Mouse (Mus musculus): Measurements from ENCODE around the gene Lipt1. TPM values are rescaled to one million over a fixed set of nuclear protein-coding genes. Genes with fewer than 3 reads are reported as not detected.

Lipt1 gene
- polyA plus RNA-seq (2016; fragmentation: Nextera tagmentation; extraction: Ambion mirVana): 7.9 and 8.9 TPM in 2 replicates

DNA sequence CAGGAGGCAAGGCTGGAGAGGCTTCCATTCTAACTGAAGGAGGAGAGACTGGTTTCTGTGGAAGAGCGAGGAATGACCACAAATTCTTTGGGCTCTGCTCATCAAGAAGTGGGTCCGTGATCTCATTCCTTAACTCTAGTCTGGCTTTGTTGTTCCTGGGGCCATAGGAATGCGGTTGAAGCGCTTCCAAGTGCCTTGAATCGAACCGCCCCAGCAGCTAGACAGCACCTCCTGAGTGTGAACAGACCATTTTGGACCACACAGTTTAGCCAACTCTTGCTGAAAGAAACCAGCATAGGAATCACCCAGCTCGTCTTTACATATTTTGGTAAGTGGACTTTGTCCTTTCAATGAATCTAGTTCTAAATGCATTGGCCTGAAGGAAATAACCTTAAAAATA lies at the start of gene Lipt1:
Gene Lipt1, plus strand, starts transcription at position 35 of the 400 bp plus-strand sequence.
- peak; percentile 47 for DNase-seq (ENCODE audit: low spot score)
- H3K36me3 ChIP-seq (replicated peaks): peaks cover 25% of the 10 kb centered on the region
- H3K27ac ChIP-seq (replicated peaks): peak within 1 kb of the TSS; percentile 78
- peak within 1 kb of the TSS; percentile 66 for H3K4me3 ChIP-seq
- peaks cover 10% of the 10 kb centered on the region for H3K4me1 ChIP-seq
- peaks cover 14% of the 10 kb centered on the region for H3K9me3 ChIP-seq
- H3K27me3 ChIP-seq (replicated peaks; ENCODE audit: low read depth, poor library complexity, severe bottlenecking): no peaks in the 10 kb centered on the region; the same call in 1 of the 2 replicates
- 8% methylated on average over 7 of the region's 7 CpGs for WGBS

- Histone ChIP-seq H3K36me3 (replicated peaks) (peaks cover 8% of the 10 kb centered on the region), H3K9me3 (0 out of 2 replicates have a peak, but pooled peaks cover 2% of the 10 kb centered on the region), H3K4me1 (no peaks in the 10 kb centered on the region), H3K27ac (replicated peaks) (no peak overlapping the region), H3K4me3 (no peak overlapping the region), H3K27me3 (replicated peaks; ENCODE audit: low read depth, poor library complexity, severe bottlenecking) (no peaks in the 10 kb centered on the region)
- DNase-seq (ENCODE audit: low spot score): no peak
- WGBS: 77% methylated on average over 2 of the region's 2 CpGs
Observed at GRCm38 (mm10) chr1:37831681-37832080, 39.9 kb upstream of the Lipt1 start.

GRCm38 (mm10) chr1:37846878-37847277 lies 24.7 kb upstream of the Lipt1 start:
- H3K9me3 ChIP-seq: no peaks in the 10 kb centered on the region
- 80% methylated on average over 8 of the region's 8 CpGs for WGBS
- H3K36me3 ChIP-seq (replicated peaks): no peaks in the 10 kb centered on the region
- no peak overlapping the region for H3K4me3 ChIP-seq
- H3K27ac ChIP-seq (replicated peaks): no peak overlapping the region
- H3K4me1 ChIP-seq: no peaks in the 10 kb centered on the region
- no peaks in the 10 kb centered on the region for H3K27me3 ChIP-seq (replicated peaks; ENCODE audit: low read depth, poor library complexity, severe bottlenecking)
- DNase-seq (ENCODE audit: low spot score): no peak

DNA sequence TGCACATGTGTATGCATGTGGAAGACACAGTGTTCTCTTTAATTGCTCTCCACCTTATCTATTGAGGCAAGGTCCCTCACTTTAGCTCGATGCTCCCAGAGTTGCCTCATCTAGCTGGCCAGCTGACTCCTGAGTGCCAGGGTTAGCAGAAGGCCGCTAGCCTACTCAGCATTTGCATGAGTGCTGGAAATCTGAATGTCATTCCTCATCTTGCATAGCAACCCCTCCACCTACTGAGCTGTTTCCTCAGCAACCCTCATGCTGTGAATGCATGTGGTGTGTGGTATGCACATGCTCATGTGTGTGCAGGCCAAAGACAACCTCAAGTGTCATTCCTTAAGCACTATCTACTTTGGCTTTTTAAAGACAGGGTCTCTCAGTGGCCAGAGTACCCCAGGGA lies 20.8 kb upstream of the Lipt1 start:
- H3K36me3 ChIP-seq (replicated peaks): no peaks in the 10 kb centered on the region
- 77% methylated on average over 2 of the region's 2 CpGs for WGBS
- no peaks in the 10 kb centered on the region for H3K4me1 ChIP-seq
- no peak overlapping the region for H3K4me3 ChIP-seq
- no peak overlapping the region for H3K27ac ChIP-seq (replicated peaks)
- DNase-seq (ENCODE audit: low spot score): no peak
- no peaks in the 10 kb centered on the region for H3K27me3 ChIP-seq (replicated peaks; ENCODE audit: low read depth, poor library complexity, severe bottlenecking)
- H3K9me3 ChIP-seq: no peaks in the 10 kb centered on the region

DNA sequence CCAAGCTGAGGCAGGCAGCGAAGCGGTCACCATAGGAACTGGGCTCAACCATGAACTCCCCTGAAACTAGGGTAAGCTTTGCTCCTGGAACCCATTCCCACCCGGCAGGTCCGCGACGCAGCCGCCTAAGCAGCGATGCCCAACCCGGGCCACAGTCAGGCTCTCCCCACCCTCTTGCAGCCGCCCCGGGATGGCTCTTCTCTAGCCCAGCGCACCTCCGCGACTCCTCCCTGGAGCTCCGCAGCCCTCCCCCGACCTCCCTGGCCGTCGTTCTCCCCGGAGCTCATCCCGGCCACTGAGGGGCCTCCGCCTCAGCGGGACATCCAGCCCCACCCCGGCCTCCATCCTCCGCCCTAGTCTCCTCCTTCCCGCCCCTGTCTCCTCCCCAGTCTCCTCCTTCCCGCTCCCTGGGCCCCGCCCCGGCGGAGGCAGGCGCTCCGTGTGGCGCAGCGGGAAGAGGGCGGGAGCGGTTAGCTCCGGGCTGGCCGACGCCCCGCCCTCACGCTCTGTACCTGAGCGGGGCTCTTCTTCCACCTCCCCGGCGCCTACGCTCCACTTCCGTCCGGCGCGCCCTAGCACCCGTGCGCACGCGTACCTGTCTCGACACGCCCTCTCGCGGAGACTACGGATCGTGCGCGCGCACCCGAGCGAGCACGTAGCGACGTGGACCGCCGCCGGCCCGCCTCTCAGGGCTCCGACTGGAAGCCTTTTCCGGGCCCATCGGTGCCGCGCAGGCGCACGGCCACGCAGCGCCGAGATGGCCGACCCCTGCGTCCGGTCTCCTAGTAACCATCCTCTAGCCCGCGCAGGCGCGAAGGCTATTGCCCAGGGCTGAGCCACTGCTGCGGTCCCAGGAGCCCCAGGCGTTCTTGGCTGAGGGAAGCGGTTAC lies 6.8 kb upstream of the Lipt1 start:
- Histone ChIP-seq H3K4me1 (peaks cover 10% of the 10 kb centered on the region; the same call in 1 of the 2 replicates), H3K4me3 (peak overlapping the region; percentile 72), H3K27me3 (replicated peaks; ENCODE audit: low read depth, poor library complexity, severe bottlenecking) (no peaks in the 10 kb centered on the region; the same call in none of the 2 replicates), H3K9me3 (no peaks in the 10 kb centered on the region), H3K36me3 (replicated peaks) (no peaks in the 10 kb centered on the region), H3K27ac (replicated peaks) (peak overlapping the region; percentile 88)
- peak; percentile 100 for DNase-seq (ENCODE audit: low spot score)
- under 1% methylated on average over 90 of the region's 90 CpGs for WGBS

DNA sequence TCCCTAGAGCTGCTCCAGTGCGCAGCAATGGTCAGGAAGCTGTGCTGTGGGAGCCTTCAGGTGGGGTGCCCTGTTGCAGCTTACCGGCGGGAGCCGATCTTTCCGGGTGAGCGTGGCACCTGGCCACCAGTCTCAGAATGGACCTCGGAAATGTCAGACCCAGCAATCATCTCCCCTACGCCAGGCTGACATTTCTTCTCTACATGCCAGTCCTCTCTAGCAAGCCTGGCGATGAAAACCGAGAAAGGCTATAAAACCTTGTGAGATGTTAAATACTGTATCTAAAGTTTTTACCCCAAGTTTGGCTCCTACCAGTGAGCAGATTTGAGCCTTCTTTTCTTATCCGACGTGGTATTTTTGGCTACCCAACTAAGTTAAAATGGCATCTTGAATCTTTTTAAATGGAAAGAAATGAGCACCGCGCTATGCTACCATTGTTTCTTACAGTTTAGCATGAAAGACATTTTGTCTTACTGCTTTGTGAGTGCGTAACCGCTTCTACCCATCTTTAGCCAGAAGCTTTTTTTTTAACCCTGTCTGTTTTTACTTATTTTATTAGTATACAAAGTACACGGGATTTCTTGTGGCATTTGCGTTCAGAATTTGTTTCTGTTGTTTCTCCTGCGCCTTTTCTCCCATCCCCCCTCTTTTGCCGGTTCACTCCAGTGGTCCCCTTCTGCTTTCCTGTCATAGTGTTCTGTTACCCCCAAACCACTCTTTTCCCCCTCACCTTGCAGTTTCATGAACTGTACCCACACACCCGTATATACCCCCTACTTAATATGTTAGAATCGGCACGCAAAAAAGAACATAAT lies 5.9 kb upstream of the Lipt1 start:
- H3K4me3 ChIP-seq: peak overlapping the region; percentile 72
- H3K9me3 ChIP-seq: no peaks in the 10 kb centered on the region
- no peaks in the 10 kb centered on the region; the same call in none of the 2 replicates for H3K27me3 ChIP-seq (replicated peaks; ENCODE audit: low read depth, poor library complexity, severe bottlenecking)
- H3K27ac ChIP-seq (replicated peaks): peak overlapping the region; percentile 88
- 13% methylated on average over 23 of the region's 23 CpGs for WGBS
- no peak for DNase-seq (ENCODE audit: low spot score)
- no peaks in the 10 kb centered on the region for H3K36me3 ChIP-seq (replicated peaks)
- H3K4me1 ChIP-seq: peaks cover 10% of the 10 kb centered on the region; the same call in 1 of the 2 replicates

DNA sequence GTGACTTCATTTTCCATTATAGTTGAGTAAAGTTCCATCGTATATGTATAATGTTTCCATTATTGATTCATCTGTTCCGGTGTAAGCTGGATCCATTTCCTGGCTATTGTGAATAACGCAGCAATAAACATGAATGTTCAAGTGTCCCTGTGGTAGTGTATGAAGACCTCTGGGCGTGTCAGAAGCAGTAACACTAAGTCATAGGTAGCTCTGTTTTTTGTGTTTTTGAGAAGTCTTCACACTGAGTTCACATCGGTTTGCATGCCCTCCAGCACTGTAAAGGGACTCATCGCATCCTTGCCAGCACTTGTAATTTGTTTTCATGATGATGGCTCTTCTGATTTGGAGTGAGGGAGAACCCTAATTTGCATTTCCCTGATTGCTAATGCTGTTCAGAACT lies 5.3 kb upstream of the Lipt1 start, which contains the start of gene Tsga10:
Gene Tsga10, minus strand, starts transcription at position 144 of the 400 bp plus-strand sequence.
- DNase-seq (ENCODE audit: low spot score): no peak
- Histone ChIP-seq H3K27me3 (replicated peaks; ENCODE audit: low read depth, poor library complexity, severe bottlenecking) (no peaks in the 10 kb centered on the region; the same call in none of the 2 replicates), H3K4me3 (peak within 1 kb of the TSS; percentile 72), H3K9me3 (no peaks in the 10 kb centered on the region), H3K27ac (replicated peaks) (peak within 1 kb of the TSS; percentile 88), H3K36me3 (replicated peaks) (no peaks in the 10 kb centered on the region), H3K4me1 (peaks cover 10% of the 10 kb centered on the region)
- WGBS: 87% methylated on average over 6 of the region's 6 CpGs

GRCm38 (mm10) chr1:37867056-37867455 lies 4.5 kb upstream of the Lipt1 start:
- Histone ChIP-seq H3K36me3 (replicated peaks) (no peaks in the 10 kb centered on the region), H3K4me3 (no peak overlapping the region), H3K9me3 (no peaks in the 10 kb centered on the region), H3K27ac (replicated peaks) (no peak overlapping the region), H3K27me3 (replicated peaks; ENCODE audit: low read depth, poor library complexity, severe bottlenecking) (no peaks in the 10 kb centered on the region; the same call in none of the 2 replicates), H3K4me1 (peaks cover 17% of the 10 kb centered on the region)
- WGBS: 75% methylated on average over 1 of the region's 1 CpGs
- peak; percentile 53 for DNase-seq (ENCODE audit: low spot score)

DNA sequence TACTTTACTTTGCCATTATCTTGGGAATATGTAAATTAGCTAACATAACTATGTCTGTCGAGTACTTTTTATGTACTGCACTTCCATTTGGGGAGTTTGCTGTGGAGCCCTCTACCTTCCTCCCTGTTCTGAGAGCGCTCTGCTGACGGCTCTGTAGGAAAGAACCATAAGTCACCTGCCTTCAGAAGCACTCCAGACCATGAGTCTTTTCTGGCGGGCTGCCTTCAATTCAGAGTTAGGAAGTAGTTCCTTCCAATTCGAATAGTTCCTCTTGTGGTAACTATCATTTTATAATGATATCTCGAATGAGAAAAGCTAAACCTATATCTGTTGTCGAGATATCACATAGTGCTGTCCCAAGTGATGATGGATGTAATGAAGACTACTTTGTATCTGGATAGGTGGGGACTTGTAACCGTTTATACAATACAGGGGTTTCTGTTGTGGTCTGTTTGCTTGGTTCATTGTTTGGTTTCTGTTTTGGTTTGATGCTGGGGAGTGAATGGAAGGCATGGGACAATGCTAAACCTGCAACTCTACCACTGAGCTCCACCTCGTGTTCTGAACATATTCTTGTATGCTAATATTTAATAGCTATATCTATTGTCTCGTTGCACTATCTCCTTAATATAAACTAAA lies 3.7 kb upstream of the Lipt1 start:
- H3K36me3 ChIP-seq (replicated peaks): no peaks in the 10 kb centered on the region
- 73% methylated on average over 10 of the region's 10 CpGs for WGBS

GRCm38 (mm10) chr1:37868640-37869039 lies 2.9 kb upstream of the Lipt1 start:
- DNase-seq (ENCODE audit: low spot score): no peak
- Histone ChIP-seq H3K27me3 (replicated peaks; ENCODE audit: low read depth, poor library complexity, severe bottlenecking) (no peaks in the 10 kb centered on the region; the same call in none of the 2 replicates), H3K36me3 (replicated peaks) (no peaks in the 10 kb centered on the region), H3K27ac (replicated peaks) (no peak overlapping the region), H3K9me3 (no peaks in the 10 kb centered on the region), H3K4me1 (peaks cover 20% of the 10 kb centered on the region), H3K4me3 (no peak overlapping the region)
- WGBS: 64% methylated on average over 10 of the region's 10 CpGs

More for the DNA sequence above, 3.7 kb upstream of the Lipt1 start:
- no peak for DNase-seq (ENCODE audit: low spot score)
- no peak overlapping the region for H3K4me3 ChIP-seq
- no peaks in the 10 kb centered on the region; the same call in none of the 2 replicates for H3K27me3 ChIP-seq (replicated peaks; ENCODE audit: low read depth, poor library complexity, severe bottlenecking)
- no peak overlapping the region for H3K27ac ChIP-seq (replicated peaks)
- H3K9me3 ChIP-seq: no peaks in the 10 kb centered on the region
- H3K4me1 ChIP-seq: peaks cover 20% of the 10 kb centered on the region

- H3K9me3 ChIP-seq: peaks cover 4% of the 10 kb centered on the region; the same call in 1 of the 2 replicates
- 0 out of 2 replicates have a peak, but pooled peaks cover 4% of the 10 kb centered on the region for H3K36me3 ChIP-seq (replicated peaks)
- 53% methylated on average over 2 of the region's 2 CpGs for WGBS
- no peak overlapping the region for H3K27ac ChIP-seq (replicated peaks)
- H3K4me3 ChIP-seq: no peak overlapping the region
- H3K4me1 ChIP-seq: peaks cover 20% of the 10 kb centered on the region
- no peak for DNase-seq (ENCODE audit: low spot score)
- no peaks in the 10 kb centered on the region; the same call in none of the 2 replicates for H3K27me3 ChIP-seq (replicated peaks; ENCODE audit: low read depth, poor library complexity, severe bottlenecking)
Observed at GRCm38 (mm10) chr1:37869362-37869761, 2.2 kb upstream of the Lipt1 start.
